Mouse (Mus musculus): ENCODE results near the gene Apba3. TPM values are rescaled to one million over a fixed set of nuclear protein-coding genes. Genes with fewer than 3 reads are reported as not detected.

The Apba3 gene
- polyA plus RNA-seq, 1 experiment from 2014 or later, result 36.4 TPM

DNA sequence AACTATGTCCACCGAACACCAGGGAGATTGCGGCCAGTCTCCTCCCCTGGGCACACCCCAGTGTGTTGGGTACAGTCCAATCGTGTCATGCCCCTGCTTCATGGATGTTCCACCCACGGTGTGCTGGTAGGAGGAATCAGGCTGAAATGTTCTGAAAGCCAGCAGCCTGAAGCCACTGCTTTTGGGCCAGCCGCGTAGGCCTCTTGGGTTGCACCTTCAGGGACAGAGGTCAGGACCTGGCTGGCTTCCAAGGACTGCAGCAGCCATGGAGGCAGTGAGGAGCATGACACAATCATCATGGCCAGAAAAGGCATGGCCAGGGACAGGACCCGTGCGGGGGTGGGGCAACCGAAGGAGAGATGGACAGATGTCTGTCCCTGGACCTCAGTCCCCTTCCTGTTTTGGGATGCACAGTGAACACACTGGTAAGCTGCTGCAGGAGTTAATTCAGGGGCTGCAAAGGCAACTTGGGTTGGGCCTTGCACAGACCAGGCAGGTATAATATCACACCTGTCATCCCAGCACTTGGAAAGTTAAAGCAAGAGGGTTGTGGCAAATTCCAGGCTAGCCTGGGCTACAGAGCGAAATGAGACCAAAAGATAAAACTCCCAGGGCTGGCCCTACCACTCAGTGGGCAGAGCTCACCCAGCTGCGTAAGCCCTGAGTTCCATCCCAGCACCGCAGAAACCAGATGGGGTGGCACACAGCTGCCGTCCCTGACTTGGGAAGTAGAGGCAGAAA lies 52.0 kb downstream of the Apba3 start:
- H3K4me3 ChIP-seq, result no peak overlapping the region
- no peak overlapping the region for H3K9ac ChIP-seq
- peaks cover 36% of the 10 kb centered on the region for H3K4me1 ChIP-seq
- no peaks in the 10 kb centered on the region for H3K27me3 ChIP-seq (replicated peaks)
- 93% methylated on average over 13 of the region's 13 CpGs for WGBS
- no peak for ATAC-seq (ENCODE audit: low FRiP score, low read depth)
- no peaks in the 10 kb centered on the region for H3K9me3 ChIP-seq
- peaks cover 60% of the 10 kb centered on the region for H3K36me3 ChIP-seq
- no peak overlapping the region for H3K27ac ChIP-seq
- peak overlapping the region; percentile 76 for H3K4me2 ChIP-seq (replicated peaks)

DNA sequence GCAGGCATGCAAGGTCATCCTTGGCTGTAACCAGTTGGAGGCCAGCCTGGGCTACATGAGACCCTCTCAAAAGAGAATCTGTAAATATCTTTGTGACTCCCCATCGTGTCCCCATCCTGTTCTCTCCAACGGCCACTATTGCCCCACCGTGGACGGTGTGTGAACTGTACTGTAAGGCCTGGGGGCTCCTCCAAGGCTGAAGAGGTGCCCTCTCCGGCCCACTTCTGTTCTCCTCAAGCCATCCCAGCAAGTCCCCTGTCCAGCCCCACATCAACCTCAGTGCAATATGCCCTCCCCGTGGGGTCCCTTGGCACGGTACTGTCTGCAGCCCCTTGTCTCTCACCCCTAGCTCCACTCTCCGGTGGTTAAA lies 52.6 kb downstream of the Apba3 start:
- peaks cover 60% of the 10 kb centered on the region for H3K36me3 ChIP-seq
- peak overlapping the region; percentile 92; the same call in 1 of the 2 replicates for H3K4me3 ChIP-seq
- peaks cover 36% of the 10 kb centered on the region for H3K4me1 ChIP-seq

DNA sequence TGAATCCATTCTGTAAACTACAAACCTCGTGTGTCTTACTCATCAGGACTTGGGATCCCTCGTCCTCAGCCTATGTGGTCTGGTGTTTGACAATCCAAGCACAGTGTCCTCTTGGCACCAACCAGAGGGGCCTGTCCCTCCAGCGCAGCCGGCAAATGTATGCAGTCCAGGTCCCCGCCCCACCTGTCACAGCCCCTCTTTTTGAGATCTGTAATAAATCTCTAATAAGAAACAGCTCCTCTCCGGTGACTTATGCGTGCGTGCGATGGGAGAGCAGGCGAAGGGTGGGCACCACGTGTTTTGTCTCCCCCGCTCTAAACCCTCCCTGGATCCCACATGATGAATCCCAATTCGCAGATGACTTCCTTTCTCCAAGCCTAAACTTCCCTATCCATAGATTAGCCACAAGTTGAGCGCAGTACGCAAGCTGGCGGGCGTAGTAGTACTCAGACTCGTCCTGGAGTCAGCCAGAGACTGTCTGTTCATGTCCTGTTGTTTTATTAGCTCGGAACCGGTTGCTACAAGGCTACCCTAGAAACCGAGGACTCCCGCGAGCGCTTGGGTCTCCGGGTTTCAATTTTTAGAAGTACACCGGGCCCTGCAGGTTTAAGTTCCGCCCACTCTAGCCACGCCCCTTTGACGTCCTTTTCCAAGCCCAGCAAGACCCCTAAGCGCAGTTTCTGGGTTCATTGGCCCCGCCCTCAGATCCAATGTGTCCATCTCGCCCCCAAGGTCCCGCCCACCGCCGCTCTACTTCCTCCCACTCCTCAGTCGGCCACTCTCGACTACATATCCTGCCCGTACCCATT lies 53.2 kb downstream of the Apba3 start:
- Histone ChIP-seq H3K36me3 (peaks cover 60% of the 10 kb centered on the region), H3K4me2 (replicated peaks) (peak overlapping the region; percentile 76), H3K4me3 (peak overlapping the region; percentile 92), H3K27me3 (replicated peaks) (no peaks in the 10 kb centered on the region), H3K27ac (peak overlapping the region; percentile 47; the same call in 1 of the 2 replicates), H3K4me1 (peaks cover 36% of the 10 kb centered on the region), H3K9me3 (no peaks in the 10 kb centered on the region), H3K9ac (peak overlapping the region; percentile 83)
- peak; percentile 2; the same call in 1 of the 2 replicates for ATAC-seq (ENCODE audit: low FRiP score, low read depth)
- 1% methylated on average over 38 of the region's 38 CpGs for WGBS

More for the DNA sequence above, 52.6 kb downstream of the Apba3 start:
- no peaks in the 10 kb centered on the region for H3K27me3 ChIP-seq (replicated peaks)
- no peak for ATAC-seq (ENCODE audit: low FRiP score, low read depth)
- H3K9me3 ChIP-seq, result no peaks in the 10 kb centered on the region
- peak overlapping the region; percentile 47; the same call in 1 of the 2 replicates for H3K27ac ChIP-seq
- WGBS, result 38% methylated on average over 8 of the region's 8 CpGs
- peak overlapping the region; percentile 83 for H3K9ac ChIP-seq
- peak overlapping the region; percentile 76 for H3K4me2 ChIP-seq (replicated peaks)

DNA sequence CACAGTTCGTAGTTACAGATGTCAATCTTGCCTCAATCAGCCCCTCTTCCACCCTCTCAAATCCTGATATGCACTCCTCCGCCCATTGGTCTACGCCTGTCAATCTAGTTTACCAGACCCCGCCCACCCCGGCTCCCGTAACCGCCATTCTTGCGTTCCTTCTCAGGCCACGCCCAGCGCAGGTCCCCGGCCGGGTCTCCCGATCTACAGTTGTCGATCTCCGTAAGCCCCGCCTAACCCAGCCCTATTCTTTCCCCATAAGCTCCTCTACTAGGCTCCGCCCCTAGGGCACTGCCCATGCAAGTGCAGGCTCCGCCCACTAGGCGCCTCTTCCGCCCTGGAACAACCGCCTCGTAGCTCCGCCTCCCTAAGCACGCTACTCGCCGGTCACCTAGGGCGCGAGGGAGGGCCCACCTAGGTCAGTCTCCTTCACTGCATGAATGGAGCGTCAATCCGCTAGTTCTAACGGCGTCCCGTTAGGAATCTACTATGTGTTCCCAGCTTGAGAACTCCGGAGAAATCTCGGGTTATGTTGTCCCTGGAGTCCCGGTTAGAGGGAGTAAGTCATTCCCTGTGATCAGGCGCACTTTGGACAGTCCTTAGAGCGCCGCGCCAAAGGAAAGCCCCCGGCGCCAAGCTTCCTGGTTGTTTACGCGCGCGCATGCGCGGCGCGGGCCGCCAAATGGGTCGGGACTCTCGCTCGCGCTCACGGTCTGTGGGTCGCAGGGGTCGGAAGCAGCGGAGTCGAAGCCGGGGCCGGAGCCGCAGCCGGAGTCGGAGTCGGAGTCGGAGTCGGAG lies 54.0 kb downstream of the Apba3 start, which contains the start of gene Cactin:
Cactin (plus strand) TSS at position 554 of the 798 bp plus-strand sequence.
- peak within 1 kb of the TSS; percentile 83 for H3K9ac ChIP-seq
- H3K4me2 ChIP-seq (replicated peaks), result peak within 1 kb of the TSS; percentile 76
- H3K9me3 ChIP-seq, result no peaks in the 10 kb centered on the region
- peak; percentile 92 for ATAC-seq (ENCODE audit: low FRiP score, low read depth)
- H3K4me1 ChIP-seq, result peaks cover 36% of the 10 kb centered on the region
- no peaks in the 10 kb centered on the region for H3K27me3 ChIP-seq (replicated peaks)
- peak within 1 kb of the TSS; percentile 92 for H3K4me3 ChIP-seq
- under 1% methylated on average over 68 of the region's 68 CpGs for WGBS
- H3K36me3 ChIP-seq, result peaks cover 60% of the 10 kb centered on the region
- H3K27ac ChIP-seq, result peak within 1 kb of the TSS; percentile 80

DNA sequence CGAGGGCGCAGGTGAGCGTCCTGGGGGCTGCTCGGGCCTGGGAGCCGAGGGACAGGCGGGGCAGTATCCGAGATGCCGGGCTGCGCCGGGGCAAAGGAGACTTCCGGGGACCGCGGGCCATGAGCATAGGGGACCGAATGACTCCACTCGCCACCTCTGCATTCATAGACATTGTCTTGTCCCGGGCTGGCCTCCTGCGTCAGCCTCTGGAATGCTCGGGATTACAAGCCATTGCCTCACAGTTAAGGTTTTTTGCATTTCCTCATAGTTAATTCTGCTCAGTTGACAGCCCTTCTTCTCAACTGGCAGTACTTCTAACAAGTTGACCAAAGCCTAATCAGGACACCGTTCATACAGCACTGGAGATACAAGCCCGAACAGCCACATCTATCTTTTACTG lies 54.7 kb downstream of the Apba3 start:
- H3K4me3 ChIP-seq, result peak overlapping the region; percentile 92
- H3K4me1 ChIP-seq, result peaks cover 34% of the 10 kb centered on the region
- H3K9ac ChIP-seq, result peak overlapping the region; percentile 83
- no peaks in the 10 kb centered on the region for H3K9me3 ChIP-seq
- H3K27me3 ChIP-seq (replicated peaks), result no peaks in the 10 kb centered on the region
- peak overlapping the region; percentile 80 for H3K27ac ChIP-seq
- 3% methylated on average over 20 of the region's 20 CpGs for WGBS
- ATAC-seq (ENCODE audit: low FRiP score, low read depth), result peak; percentile 1; the same call in 1 of the 2 replicates
- H3K4me2 ChIP-seq (replicated peaks), result peak overlapping the region; percentile 76
- H3K36me3 ChIP-seq, result peaks cover 60% of the 10 kb centered on the region

DNA sequence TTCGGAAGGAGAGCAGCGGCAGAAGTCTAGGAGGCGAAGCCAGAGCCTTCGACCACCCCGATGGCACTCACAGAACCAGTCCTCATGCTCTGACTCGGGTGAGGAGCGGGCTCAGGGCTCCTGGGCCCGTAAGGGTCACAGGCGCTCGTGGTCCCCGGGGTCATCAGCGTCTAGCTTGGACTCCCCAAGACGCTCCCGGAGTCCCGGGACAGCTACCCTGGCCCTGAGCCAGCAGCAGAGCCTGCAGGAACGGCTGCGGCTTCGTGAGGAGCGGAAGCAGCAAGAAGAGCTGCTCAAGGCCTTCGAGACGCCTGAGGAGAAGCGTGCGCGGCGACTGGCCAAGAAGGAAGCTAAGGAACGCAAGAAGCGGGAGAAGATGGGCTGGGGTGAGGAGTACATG lies 55.7 kb downstream of the Apba3 start:
- ATAC-seq (ENCODE audit: low FRiP score, low read depth), result no peak

More for the DNA sequence above, 55.7 kb downstream of the Apba3 start:
- Histone ChIP-seq H3K27ac (no peak overlapping the region), H3K9me3 (no peaks in the 10 kb centered on the region), H3K27me3 (replicated peaks) (no peaks in the 10 kb centered on the region), H3K36me3 (peaks cover 66% of the 10 kb centered on the region), H3K4me1 (peaks cover 26% of the 10 kb centered on the region), H3K4me3 (peak overlapping the region; percentile 7; the same call in 1 of the 2 replicates), H3K9ac (no peak overlapping the region), H3K4me2 (replicated peaks) (peak overlapping the region; percentile 76)
- WGBS, result 96% methylated on average over 27 of the region's 27 CpGs

Small RNA genes lying within 50 kb of the gene (microRNA-seq; reads per million reads assigned to microRNA genes)
- 11.8 reads per million, percentile 24 among the genes with 10 or more reads in this experiment for gene Mir3057

Other genes with a start within 250 kb of the Apba3 start
- 16.6 and 16.8 TPM in 2 replicates for gene Diras1, start 241.3 kb upstream of the Apba3 start, polyA plus RNA-seq (2016; fragmentation: Nextera tagmentation; extraction: Ambion mirVana)
- 33.9 and 40.2 TPM in 2 replicates for gene Slc39a3, start 229.5 kb upstream of the Apba3 start, polyA plus RNA-seq (2016; fragmentation: Nextera tagmentation; extraction: Ambion mirVana)
- 272 and 275 TPM in 2 replicates for gene Sgta, start 206.8 kb upstream of the Apba3 start, polyA plus RNA-seq (2016; fragmentation: Nextera tagmentation; extraction: Ambion mirVana)
- gene Thop1, start 196.9 kb upstream of the Apba3 start, polyA plus RNA-seq (2016; fragmentation: Nextera tagmentation; extraction: Ambion mirVana), result 60.2 and 63.3 TPM in 2 replicates
- 0.08 and 0.51 TPM in 2 replicates for gene Creb3l3, start 168.1 kb upstream of the Apba3 start, polyA plus RNA-seq (2016; fragmentation: Nextera tagmentation; extraction: Ambion mirVana)
- gene Map2k2, start 161.0 kb upstream of the Apba3 start, polyA plus RNA-seq (2016; fragmentation: Nextera tagmentation; extraction: Ambion mirVana), result 230 and 232 TPM in 2 replicates
- gene Zbtb7a, start 131.7 kb upstream of the Apba3 start, polyA plus RNA-seq (2016; fragmentation: Nextera tagmentation; extraction: Ambion mirVana), result 15.6 and 17.5 TPM in 2 replicates
- 67.6 and 70.6 TPM in 2 replicates for gene Pias4, start 99.0 kb upstream of the Apba3 start, polyA plus RNA-seq (2016; fragmentation: Nextera tagmentation; extraction: Ambion mirVana)
- gene Eef2, start 90.3 kb upstream of the Apba3 start, polyA plus RNA-seq (2016; fragmentation: Nextera tagmentation; extraction: Ambion mirVana), result 515 and 520 TPM in 2 replicates
- gene Dapk3, start 84.0 kb upstream of the Apba3 start, polyA plus RNA-seq (2016; fragmentation: Nextera tagmentation; extraction: Ambion mirVana), result 87.7 and 88.4 TPM in 2 replicates
- gene 4930442H23Rik, start 83.1 kb upstream of the Apba3 start, polyA plus RNA-seq (2016; fragmentation: Nextera tagmentation; extraction: Ambion mirVana), result not detected in 2 replicates
- gene Nmrk2, start 64.9 kb upstream of the Apba3 start, polyA plus RNA-seq (2016; fragmentation: Nextera tagmentation; extraction: Ambion mirVana), result 0.14 TPM in 1 of 2 replicates, not detected in the other
- gene Atcay, start 36.1 kb upstream of the Apba3 start, polyA plus RNA-seq (2016; fragmentation: Nextera tagmentation; extraction: Ambion mirVana), result 34.0 and 43.6 TPM in 2 replicates
- gene Zfr2, start 33.8 kb upstream of the Apba3 start, polyA plus RNA-seq (2016; fragmentation: Nextera tagmentation; extraction: Ambion mirVana), result 16.0 and 18.2 TPM in 2 replicates
- gene Matk, start 14.0 kb upstream of the Apba3 start, polyA plus RNA-seq (2016; fragmentation: Nextera tagmentation; extraction: Ambion mirVana), result 5.1 and 6.2 TPM in 2 replicates
- 157 and 176 TPM in 2 replicates for gene Mrpl54, start within 50 bp of the Apba3 start, polyA plus RNA-seq (2016; fragmentation: Nextera tagmentation; extraction: Ambion mirVana)
- gene Tjp3, start 24.6 kb downstream of the Apba3 start, polyA plus RNA-seq (2016; fragmentation: Nextera tagmentation; extraction: Ambion mirVana), result 3.9 and 4.6 TPM in 2 replicates
- 89.7 and 99.3 TPM in 2 replicates for gene Pip5k1c, start 26.0 kb downstream of the Apba3 start, polyA plus RNA-seq (2016; fragmentation: Nextera tagmentation; extraction: Ambion mirVana)
- gene Cactin, start 54.1 kb downstream of the Apba3 start, polyA plus RNA-seq (2016; fragmentation: Nextera tagmentation; extraction: Ambion mirVana), result 54.1 and 54.9 TPM in 2 replicates
- gene Tbxa2r, start 61.8 kb downstream of the Apba3 start, polyA plus RNA-seq (2016; fragmentation: Nextera tagmentation; extraction: Ambion mirVana), result 3.8 and 4.7 TPM in 2 replicates
- gene Gipc3, start 76.3 kb downstream of the Apba3 start, polyA plus RNA-seq (2016; fragmentation: Nextera tagmentation; extraction: Ambion mirVana), result not detected in 2 replicates
- gene Hmg20b, start 83.5 kb downstream of the Apba3 start, polyA plus RNA-seq (2016; fragmentation: Nextera tagmentation; extraction: Ambion mirVana), result 95.6 TPM in 2 replicates
- 16.0 and 16.8 TPM in 2 replicates for gene Mfsd12, start 90.5 kb downstream of the Apba3 start, polyA plus RNA-seq (2016; fragmentation: Nextera tagmentation; extraction: Ambion mirVana)
- 0.80 and 1.1 TPM in 2 replicates for gene 4930404N11Rik, start 98.9 kb downstream of the Apba3 start, polyA plus RNA-seq (2016; fragmentation: Nextera tagmentation; extraction: Ambion mirVana)
- 136 and 138 TPM in 2 replicates for gene Fzr1, start 111.6 kb downstream of the Apba3 start, polyA plus RNA-seq (2016; fragmentation: Nextera tagmentation; extraction: Ambion mirVana)
- 75.6 and 77.9 TPM in 2 replicates for gene Dohh, start 117.5 kb downstream of the Apba3 start, polyA plus RNA-seq (2016; fragmentation: Nextera tagmentation; extraction: Ambion mirVana)
- gene Gm48551, start 117.5 kb downstream of the Apba3 start, polyA plus RNA-seq (2016; fragmentation: Nextera tagmentation; extraction: Ambion mirVana), result 5.0 and 5.3 TPM in 2 replicates
- 2.3 and 2.5 TPM in 2 replicates for gene Gm48552, start 122.0 kb downstream of the Apba3 start, polyA plus RNA-seq (2016; fragmentation: Nextera tagmentation; extraction: Ambion mirVana)
- gene Smim24, start 126.1 kb downstream of the Apba3 start, polyA plus RNA-seq (2016; fragmentation: Nextera tagmentation; extraction: Ambion mirVana), result 2.1 and 2.7 TPM in 2 replicates
- 21.7 and 22.2 TPM in 2 replicates for gene Nfic, start 188.7 kb downstream of the Apba3 start, polyA plus RNA-seq (2016; fragmentation: Nextera tagmentation; extraction: Ambion mirVana)
- 32.3 and 33.0 TPM in 2 replicates for gene Celf5, start 215.7 kb downstream of the Apba3 start, polyA plus RNA-seq (2016; fragmentation: Nextera tagmentation; extraction: Ambion mirVana)
- 73.2 and 78.4 TPM in 2 replicates for gene Ncln, start 229.4 kb downstream of the Apba3 start, polyA plus RNA-seq (2016; fragmentation: Nextera tagmentation; extraction: Ambion mirVana)
- gene S1pr4, start 233.2 kb downstream of the Apba3 start, polyA plus RNA-seq (2016; fragmentation: Nextera tagmentation; extraction: Ambion mirVana), result 0.51 and 0.56 TPM in 2 replicates

Measured in neural tube, embryonic 12.5 days (tissue).